Mouse (Mus musculus) liver (tissue): Measurements from ENCODE around the gene Ctnna3.

Source experiments
- DNase-seq: peaks from one replicate; pipeline ENCODE4 v3.0.0-alpha.2; 2020; ENCODE audit warnings: mixed read lengths

Ctnna3 gene

DNA sequence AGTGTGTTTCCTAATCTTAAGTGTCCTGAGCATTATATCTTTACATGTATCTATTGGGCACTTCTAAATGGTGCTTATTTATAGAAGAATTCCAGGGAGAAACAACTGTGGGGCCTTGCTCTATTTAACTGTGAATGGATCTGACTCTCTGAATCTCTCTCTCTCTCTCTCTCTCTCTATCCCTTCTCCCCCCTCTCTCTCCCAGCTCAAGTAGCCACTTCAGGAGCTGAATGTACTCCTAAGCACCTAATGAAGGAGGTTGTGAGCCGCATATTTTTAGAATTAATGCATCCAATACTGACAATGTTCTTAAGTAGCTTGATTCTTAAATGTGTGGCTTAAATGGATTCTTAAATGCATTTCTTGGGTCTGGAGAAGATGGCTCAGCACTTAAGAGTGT is 521.6 kb downstream of the Ctnna3 start:
- no peak for DNase-seq

DNA sequence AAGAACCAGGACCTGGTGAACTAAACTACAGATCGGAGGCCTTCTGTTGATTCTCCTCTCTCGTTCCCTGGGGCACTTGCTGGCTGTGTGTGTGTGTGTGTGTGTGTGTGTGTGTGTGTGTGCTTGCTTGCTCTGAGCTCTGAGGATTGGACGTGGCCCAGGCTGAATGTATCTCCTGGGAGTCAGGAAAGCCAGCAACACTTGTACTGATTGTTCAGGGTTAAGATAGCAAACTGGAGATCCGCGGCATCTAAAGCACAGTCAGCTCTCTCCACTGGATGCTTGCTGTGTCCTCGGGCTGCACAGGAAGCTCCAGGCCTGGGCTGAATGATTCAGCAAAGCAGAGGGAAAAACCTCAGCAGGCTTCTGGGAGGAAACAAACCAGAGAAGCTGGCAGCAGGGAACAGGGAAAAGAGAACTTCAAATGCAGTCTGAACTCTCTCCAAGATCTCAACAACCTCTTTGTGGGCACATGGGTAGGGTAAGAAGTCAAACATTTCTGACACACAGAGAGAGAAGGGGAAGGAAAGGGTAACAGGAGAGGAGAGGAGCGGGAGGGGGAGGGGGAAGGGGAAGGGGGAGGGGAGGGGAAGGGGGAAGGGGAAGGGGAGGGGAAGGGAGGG is 524.5 kb downstream of the Ctnna3 start:
- DNase-seq = no peak

DNA sequence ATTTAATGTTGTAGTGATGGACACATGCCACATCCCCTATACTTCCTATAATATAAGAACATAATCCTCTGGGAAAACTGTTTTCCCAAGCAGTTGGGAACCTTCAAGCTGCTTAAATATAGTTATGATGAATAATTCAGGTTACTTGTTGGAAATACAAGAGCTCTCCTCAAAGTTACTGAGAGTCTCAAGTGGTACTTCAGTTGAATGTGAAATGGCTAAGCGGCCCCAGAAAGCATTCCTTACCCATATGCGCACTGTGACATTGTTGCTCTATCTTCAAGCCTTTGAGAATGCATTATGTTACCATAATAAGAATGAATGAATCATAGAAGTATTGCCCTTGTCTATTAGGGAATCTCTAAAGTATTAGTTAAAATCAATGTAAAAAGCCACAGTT is 542.4 kb downstream of the Ctnna3 start:
- DNase-seq = no peak

DNA sequence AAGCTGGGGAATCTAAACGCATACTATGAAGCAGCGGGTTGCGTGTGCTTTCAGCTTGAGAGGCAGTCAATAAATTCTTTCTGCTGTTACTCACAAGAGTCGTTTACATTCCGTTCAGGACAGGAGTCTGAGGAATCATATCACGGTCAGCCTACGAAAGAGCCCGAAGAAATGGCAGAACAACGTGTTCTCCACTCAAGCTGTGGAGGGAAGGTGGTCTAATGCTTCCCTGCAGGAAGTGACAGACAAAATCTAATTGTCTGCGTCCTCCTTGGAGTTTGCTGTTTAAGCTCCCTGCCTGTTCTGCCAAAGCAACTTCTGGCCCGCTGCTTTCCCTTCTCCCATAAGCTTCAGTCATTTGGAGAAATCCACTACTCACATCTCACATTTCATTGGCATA is 548.2 kb downstream of the Ctnna3 start:
- DNase-seq = no peak

DNA sequence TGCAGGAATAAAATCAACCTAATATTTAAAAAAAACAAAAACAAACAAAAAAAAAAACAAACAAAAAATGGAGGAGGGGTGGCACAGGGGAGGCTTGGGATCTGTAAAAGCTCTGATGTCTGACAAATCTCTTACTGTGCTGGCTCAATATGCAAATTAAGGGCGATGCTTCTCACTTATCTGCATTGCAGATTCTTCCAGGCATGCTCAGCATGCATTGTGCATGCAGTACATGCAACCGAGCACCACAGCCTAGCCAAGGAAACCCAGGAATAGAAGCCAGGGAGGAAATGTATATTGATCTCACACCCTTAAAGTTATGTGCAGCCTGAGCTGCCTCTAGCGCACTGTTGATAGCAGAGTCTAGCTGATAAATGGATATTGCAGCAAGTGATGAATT is 548.6 kb downstream of the Ctnna3 start:
- no peak for DNase-seq

DNA sequence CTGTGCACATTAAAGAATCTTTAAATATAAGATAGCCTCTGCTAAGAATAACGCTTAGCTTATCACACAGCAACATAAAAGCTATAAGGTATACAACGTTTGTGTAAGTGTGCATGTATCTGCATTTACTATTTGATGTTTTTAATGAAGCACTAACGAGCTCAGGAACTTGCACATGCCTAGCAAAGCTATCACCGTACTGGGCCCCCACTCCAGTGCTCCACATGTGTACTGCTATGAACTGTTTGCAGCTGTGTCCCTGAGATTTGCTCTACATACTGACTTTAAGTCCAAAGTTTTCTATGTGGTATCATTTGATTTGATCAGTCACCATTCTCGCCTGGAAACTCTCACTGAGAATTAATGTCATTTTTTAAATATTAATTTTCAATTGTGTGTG is 549.1 kb downstream of the Ctnna3 start:
- DNase-seq = no peak

DNA sequence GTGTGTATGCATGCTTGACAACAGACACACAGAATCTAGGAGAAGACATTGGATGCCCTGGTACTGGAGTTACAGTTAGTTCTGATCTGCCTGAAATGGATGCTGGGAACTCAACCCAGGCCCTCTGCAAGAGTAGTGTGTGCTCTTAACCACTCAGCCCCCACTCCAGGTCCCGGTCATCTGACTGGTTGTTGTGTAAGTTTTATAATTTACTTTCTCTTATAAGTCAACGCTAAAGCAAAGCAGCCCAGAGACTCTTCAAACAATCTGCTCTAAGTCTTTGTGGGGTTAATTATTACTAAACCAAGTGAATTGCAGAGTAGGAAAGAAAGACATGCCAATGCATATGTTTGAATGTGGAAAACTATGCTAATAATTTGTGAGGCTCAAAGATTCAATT is 549.5 kb downstream of the Ctnna3 start:
- DNase-seq = no peak

DNA sequence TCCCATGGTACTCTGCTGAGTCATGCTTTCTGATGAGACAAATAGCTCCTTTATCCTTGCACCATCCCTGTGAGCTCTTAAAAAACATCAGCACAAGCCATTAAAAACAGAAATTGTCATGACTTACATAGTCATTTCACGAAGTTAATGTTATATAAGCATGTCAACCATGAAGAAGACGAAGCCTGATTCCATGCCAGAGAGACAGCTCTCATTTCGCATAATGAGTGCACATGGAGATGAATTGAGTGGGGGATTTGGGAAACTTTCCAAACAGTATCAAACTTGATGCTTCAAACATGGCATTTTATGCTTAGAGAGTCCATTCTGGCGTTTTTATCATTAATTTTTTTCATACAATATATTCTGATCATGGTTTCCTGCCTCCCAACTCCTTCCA is 555.7 kb downstream of the Ctnna3 start:
- DNase-seq = no peak

DNA sequence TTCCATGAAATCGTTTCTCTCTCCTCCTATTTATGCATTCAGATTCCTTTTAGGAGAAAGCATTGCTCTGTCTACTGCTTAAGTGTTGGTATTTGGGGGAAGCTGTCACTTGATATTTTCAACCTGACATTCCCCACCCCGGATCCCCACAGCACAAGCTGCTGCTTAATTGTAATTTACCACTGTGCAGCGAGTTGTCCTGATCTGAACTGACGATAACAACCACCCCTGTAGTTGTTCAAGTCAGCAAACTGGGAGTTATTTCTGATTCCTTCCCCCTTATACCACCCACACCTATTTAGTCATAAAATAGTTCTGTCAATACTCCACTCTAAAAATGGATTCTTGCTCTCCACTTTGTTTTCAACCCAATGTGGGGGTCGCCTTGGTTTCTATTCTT is 564.4 kb downstream of the Ctnna3 start:
- DNase-seq = no peak

DNA sequence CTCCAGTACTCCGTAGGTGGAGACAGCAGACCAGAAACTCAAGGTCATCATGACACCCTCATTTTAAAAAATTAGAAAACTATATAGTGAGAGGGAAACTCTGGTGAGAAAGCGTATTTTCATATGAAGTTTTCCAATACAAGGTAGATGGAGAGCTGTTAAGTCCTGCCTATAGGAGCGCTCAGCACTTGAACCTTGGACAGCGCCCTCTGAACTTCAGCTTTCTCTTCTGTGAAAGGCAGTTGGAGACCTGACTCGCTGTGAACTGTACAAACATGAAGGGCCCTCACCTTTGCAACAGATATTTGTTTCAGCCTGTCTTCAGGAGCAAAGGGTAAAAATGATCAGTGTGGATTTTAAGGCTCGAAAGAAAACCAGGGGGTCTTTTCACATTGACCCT is 571.6 kb downstream of the Ctnna3 start:
- peak; percentile 4 for DNase-seq

DNA sequence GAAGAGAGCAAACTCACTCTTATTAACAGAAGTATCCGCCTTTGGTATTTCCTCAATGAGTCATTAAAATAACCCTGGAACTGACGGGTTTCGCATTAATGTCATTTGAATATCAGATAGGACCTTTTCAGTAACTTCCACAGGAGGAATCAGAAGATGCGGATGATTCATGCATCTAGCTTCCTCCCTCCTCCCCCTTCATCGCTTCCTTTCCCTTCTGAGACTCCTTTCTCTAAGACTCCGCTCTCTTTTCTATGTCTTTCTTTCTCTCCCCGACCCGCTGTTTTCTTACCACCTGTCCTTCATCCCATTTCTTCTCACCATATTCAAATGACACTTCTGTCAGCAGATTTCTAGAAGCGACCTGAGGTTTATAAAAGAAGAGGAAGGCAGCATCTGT is 572.1 kb downstream of the Ctnna3 start:
- no peak for DNase-seq

DNA sequence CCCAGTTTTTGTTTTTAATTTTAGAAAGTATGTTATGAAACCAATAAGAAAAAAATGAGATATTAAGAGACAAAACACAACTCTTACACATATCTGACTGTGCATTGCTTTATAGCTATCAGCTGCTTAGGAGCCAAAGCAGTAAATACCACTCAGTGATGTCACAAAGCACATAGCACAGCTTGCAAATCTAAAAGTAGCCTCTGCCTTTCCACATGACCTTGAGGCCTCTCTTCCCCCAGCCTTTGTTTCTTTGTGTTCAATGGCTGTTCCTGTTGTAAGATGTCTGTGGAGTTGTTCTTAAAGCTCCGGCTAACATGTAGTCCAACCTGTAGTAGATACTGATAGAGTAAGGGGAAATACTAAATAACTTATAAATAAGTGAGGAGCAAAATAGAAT is 590.4 kb downstream of the Ctnna3 start:
- DNase-seq = no peak

DNA sequence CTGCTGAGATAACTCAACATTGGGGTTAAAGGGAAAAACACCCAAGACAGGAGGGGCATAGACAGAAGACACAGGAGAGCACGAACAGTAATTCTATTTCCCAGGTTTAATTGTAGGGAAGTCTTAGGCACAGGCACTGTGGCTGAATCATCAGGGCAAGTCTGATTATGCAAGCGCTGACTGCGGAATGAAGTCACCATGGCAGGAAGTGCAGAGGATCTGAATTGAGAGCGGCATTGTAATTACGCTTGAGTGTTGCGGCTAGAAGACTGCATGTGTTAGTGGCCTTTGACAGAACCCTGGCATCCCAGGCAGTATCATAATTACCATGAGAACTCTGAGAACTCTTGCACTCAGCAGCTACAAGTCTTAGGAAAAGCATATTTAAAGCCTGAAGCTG is 593.4 kb downstream of the Ctnna3 start:
- DNase-seq = no peak

DNA sequence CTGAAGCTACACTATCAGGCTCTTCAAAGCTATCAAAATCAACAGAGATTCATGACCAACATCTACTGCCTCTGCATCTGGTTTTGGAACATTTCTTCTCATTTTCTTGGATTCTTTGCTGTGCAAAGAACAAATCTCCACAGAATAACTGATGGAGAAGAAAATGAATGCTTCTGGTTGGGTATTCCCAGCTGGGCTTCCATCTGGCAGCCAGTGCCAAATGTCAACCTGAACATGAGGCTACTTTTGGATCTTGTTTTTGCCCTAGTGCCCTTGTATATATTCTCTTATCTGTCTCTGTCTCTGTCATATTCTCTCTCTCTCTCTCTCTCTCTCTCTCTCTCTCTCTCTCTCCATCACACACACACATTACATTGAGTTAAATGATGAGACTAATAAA is 601.0 kb downstream of the Ctnna3 start:
- no peak for DNase-seq

DNA sequence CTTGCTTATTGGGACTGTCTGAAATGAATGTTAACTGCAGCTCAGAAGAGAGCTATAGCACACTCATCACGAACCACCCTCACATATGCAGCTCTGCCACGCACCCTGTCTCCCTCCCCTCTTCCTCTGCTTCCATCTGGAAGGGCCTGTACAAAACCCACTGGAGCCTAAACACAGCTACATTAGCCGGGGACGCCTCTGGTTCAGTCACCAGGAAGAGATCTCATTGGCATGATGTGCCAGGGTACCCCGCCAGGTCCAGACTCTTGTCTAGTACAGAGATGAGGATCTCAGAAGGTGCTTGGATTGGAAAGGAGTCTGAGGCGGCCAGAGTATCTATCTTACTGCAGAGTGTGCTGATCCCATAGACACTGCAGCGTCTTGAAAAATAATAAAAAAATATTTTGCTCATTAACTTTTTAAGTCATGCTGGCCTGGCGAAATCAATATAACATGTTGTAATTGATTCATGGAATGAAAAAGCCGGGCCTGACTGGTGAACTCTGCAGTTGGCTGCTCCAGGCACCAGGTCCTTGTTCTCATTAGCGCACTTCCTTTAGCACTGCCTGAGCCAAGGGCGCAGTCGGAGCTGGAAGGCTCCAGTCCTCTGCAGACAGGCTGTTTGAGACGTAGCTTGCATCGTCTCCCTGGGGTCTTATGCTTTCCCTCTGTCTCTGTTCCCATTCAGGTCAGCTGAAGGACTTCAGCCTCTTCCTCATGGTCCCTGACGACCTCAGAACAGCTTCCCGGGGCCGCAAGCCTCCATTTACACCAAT is 610.0 kb downstream of the Ctnna3 start:
- DNase-seq = no peak

DNA sequence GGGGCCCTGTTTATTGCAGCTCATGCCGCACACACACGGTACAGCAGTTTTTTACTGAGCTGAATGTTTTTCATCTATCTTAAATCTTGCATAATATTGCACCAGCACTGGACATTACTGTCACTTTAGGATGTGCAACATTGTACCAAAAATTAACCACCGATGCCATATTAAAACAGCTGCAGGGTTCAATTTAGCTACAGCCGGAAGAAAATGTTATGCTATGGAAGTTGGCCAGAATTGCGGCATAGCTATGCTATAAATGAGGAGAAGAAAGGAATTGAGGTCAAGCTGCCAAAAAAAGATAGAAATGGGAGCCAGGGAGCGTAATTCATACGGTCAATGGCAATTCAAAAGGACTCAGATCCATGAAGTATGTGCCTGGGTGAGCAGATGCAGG is 611.3 kb downstream of the Ctnna3 start:
- DNase-seq = no peak

DNA sequence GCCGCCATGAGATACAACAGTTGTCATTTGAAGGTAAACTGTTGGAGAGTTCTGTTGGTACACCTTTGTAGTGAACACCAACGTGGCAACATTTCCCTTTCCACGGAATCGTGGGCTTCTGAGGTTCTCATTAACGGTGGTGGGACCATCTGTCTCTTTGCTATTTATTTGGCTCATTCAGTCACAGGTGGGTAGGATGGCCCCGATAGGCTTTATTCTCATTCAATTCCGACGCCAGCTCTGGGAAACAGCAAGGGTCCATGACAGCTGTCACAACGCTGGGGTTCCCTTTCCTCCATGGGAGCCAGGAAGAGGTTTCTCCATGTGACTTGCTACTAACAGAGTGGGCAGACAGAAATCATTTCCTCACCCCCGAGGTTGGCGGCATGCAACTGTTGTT is 612.0 kb downstream of the Ctnna3 start:
- no peak for DNase-seq

DNA sequence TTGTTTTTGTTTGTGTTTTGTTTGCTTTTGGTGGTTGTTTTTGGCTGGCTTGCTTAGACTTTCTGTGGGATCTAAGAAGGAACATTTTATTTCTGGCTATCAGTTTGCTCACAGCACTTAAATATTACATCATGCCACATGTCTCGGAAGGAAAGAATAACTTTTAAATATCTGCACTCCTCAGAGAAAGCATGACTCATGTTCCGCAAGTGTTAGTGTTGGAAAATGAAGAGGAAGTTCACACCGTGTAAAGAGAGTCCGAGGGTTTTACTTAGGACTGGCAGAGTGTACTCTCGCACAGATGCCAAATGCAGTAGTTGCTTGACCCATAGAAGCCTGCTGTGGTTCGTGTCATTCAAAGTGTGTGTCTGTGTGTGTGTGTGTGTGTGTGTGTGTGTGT is 619.3 kb downstream of the Ctnna3 start:
- DNase-seq = no peak

DNA sequence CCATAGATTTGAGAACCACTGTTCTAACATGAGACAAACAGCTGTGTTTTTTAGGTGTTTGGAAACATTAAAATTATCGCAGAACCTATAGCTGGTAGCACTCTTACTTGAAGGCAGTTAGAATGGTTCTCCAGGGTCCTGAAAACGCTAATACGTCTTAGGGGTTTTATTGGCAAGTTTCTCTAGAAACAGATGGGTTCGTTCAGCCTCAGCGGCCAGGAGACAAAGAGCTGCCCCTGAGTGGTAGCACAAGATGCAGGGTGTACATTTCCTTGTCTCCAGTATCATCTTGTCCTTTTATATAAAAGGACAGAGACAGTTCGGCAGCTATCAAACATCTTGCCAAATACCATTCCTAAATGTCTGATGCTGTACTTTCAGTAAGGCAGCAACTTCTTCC is 620.0 kb downstream of the Ctnna3 start:
- no peak for DNase-seq

DNA sequence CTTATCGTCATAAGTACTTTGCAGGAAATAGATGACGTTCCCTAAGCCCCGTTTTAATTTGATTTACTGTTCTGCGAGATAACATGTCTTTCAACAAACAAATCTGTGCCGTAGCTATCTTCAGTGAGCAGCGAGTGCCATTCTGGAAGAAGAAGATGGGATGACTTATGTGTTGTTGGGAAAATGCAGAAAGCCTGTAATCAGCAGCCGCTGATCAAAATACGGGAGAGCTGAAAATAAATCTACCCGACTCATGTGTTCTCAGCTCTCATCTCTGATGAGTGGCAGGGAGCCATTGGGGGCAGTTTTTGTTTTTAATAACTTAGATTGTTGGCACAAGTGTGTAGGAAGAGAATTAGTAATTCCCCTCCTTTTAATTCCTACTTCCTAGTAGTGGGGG is 633.8 kb downstream of the Ctnna3 start:
- DNase-seq = no peak

DNA sequence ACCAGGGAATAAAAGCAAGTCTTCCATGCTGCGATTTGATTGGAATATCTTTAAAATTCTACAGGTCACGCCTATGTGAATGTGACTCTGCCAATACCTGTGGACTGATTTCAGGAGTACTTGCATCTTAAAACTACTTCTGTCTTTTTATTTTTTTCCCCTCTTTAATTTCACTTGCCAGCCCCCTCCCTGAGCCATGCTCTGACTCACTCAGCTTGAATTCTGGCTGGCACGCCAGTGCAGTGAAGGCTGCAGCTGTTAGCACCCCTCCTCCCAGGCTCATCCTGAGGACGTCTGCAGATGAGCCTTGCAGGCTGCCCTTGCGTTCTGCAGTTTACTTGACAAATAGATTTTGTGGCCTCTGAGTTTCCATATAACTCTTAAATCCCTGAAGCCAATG is 646.0 kb downstream of the Ctnna3 start:
- DNase-seq = no peak

DNA sequence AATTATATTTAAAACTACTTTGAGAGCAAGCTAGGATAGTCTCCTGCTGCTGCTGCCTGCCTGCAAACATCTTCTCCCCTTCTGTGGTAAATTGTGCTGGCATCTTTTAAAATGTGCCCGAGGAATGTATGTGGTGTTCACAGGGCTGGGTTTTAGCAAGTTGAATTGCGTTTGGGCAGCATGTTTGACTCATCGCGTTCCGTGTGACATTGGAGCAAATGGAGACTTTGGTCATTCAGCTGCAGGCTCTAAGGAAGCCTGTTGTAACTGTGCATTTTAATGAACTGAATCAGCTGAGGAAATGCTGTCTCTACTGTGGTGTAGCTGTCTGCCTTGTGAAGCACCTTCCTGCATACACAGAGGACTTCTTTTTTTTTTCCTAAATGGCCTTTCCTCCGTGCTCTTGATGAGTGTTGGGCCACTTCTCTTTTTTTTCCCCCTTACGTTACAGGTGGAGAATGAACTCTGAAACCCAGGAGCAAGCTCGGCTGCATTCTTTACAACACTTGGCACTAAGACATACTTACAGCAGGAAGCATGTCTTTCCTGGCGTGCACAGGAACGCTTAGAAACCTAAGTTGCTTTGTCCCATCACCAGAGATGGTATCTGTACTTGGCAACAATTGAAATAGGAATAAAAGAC is 646.6 kb downstream of the Ctnna3 start:
- DNase-seq = no peak

DNA sequence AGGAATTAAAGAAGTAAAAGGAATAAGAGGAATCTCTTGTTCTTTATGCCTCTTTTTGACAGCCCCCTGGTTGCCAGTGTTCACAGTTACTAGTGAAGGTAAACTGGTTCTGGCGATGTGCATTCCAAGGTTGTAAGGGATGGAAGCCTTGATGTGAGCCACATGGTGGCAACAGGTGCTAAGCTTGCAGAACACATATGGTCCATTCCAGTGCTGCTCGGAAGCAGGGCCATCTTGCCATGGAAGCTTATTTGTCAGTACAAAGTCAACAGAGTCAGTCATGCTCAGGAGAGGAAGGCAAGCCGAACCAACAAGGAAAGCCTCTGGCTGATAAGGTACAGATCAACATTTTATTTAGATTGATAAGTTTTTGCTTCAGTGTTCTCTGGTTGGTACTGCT is 652.4 kb downstream of the Ctnna3 start:
- DNase-seq = no peak

DNA sequence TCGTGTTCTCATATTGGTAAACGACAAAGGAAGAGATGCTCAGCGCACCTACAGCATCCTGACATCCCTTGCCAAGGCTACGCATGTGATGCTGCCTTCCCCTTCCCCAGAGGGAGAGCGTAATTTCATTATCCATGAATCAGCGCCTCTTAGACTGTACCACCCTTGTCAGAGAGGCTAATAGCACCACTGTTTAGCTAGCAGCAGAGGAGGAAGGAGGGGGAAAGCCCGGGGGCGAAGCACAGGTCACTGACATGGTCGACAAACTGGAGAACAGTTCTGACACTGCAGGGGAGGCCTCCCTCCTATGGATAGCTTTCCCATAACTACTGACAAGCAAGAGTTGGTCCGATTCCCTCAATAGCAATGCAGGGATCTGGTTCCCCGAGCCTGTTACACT is 653.9 kb downstream of the Ctnna3 start:
- no peak for DNase-seq

DNA sequence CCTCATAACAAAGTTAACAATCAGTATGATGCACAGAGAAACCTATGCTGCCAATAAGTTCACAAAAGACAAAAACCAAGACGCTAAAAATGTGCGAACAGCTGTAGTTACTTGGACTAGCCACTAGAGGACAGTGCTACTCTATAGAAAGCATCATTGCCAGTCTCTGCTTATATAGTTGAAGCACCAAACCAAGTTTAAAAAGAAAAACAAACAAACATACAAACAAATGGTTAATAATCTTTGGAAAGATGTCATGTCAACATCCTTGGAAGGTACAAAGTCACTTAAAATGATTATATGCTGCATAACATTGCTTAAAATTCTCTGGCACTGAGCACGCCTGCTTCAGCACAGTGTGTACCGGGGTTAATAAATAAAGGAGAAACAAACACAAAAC is 654.6 kb downstream of the Ctnna3 start:
- DNase-seq = no peak
